Mouse (Mus musculus): ENCODE data around the gene Pkdrej.
A peak's percentile ranks its signal among the peaks of the same experiment; 100 is the strongest.
"Not testable (repeated sequence)": the region's sequence is repeated elsewhere in the genome, so short reads cannot be mapped to it uniquely, and the experiment has no call there.

Gene Pkdrej

DNA sequence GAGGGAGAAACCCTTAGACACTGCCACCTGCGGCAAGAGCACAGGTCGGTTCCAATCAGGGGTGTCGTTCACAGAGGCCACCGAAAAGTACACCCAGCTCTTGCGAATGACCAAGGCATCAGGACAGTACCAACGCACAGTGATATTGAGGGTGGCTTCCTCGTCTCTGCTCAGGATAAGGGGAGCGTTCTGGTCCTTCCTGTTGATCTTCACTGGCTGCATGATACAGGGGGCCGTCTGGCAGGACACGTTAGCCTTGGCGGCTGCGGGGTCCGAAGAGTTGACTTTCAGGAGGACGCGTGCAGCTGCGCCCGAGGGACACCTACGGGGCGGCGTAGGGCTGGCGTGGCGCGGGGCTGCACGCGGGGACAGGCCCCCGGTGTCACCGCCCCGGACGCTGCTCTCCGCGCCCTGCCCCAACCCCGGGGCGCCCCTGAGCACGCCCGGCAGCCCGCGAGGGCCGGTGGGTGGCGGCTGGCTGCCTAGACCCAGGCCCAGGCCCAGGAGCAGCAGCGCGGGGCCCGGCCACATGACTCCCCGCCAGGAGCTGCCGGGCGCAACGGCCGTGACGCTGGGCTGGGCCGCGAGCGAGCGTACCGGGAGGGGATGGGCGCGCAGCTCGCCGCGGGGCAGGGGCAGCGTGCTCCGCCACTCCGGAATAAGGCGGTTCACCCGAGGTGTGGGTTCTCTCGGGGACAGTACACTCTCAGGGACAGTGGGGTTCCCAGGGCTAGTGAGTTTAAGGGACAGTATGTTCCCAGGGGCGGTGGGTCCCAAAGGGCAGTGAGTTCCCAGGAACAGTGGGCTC is at the start of gene Pkdrej:
TSS of gene Pkdrej (minus strand) at position 532 of the 808 bp plus-strand sequence.
- no peak for DNase-seq

DNA sequence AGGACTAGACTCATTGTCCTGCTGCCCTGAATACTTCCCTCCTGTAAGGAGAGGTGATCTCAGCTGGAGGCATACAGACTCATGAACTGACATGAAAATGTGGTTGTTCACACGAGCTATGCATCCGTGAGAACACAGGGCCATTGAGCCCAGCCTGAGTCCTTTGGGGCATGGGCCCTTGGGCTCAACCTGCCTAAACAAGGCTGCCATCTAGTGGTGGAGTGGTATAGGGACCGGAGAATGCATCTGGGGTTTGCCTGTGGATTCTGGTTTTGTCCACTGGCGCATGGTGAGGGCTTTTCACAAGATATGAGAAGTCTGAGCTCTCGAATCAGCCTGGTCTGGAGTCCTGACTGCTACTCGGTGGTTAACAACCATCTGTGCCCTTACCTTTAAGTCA is 46.2 kb upstream of the Pkdrej start:
- DNase-seq = peak; percentile 62 to 76

DNA sequence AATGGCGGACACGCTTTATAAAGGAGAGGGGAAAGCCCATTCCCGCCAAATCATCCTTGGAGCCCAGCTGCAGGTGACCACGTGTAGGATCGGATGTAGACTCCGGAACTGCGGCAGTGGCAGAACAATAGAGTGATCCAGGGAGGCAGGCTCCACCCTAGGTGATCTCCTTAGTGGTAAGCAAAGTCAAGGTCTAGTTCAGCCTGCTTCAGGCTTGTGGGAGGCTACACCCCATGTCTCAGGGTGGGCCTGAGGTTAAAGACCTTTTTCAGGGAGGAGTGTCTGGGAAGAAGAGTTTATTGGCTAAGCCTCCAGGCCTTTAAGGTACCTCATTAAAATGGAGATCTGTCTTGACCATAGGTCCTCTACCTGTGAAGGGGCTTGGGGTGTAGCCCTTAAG is 44.4 kb upstream of the Pkdrej start:
- DNase-seq = not testable (repeated sequence)

DNA sequence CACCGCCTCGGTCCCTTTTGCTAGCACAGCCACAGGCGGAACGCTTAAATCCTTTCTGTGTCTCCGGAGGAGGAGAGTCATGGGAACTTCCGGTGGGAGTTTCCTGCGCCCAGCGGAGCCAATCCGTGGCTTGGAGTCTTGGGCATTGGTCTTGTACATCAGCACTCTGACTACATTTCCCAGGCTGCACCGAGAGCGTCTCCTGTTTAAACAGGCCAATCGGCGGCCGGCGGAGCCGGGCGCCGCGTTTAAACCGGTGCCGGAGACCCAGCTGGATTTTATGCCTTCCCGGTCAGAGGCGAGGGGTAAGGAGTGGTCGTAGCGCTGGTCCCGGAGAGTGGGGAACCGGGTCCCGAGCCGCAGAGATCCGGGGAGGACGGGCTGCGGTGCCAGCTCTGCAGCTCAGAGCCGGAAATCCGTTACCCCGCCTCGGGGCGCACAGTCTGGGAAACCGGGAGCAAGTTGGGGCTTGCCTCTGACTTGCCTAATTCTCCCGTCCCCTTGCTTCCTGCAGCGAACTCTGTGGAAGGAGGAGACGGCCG is 38.0 kb upstream of the Pkdrej start, which contains the start of gene Gtse1:
TSS of gene Gtse1 (plus strand) at position 256 of the 542 bp plus-strand sequence.
- DNase-seq = peak; percentile 95 to 96

DNA sequence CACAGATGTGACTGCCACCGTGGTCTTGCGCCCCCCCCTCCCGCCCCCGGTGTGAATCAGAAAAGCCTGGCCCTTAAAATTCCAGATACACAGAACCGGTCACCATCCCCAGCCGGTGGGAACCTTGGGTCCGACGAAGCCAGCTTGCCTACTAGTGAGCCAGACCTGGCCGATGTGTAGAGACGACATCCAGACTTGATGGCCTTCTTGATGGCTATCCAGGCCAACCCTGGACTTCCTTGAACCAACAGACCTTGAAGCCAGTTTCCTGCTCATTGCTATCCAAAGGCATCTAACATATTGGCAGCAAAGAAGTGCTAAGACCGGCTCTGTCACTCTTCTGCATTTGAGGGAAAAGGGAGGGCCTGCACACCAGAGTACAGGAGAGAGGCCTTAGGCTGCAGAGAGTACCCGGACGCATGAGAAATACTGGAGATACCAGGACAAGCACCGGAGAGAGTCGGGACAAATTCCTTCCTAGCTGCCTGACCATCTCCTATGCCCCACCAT is 37.5 kb upstream of the Pkdrej start:
- no peak for DNase-seq

DNA sequence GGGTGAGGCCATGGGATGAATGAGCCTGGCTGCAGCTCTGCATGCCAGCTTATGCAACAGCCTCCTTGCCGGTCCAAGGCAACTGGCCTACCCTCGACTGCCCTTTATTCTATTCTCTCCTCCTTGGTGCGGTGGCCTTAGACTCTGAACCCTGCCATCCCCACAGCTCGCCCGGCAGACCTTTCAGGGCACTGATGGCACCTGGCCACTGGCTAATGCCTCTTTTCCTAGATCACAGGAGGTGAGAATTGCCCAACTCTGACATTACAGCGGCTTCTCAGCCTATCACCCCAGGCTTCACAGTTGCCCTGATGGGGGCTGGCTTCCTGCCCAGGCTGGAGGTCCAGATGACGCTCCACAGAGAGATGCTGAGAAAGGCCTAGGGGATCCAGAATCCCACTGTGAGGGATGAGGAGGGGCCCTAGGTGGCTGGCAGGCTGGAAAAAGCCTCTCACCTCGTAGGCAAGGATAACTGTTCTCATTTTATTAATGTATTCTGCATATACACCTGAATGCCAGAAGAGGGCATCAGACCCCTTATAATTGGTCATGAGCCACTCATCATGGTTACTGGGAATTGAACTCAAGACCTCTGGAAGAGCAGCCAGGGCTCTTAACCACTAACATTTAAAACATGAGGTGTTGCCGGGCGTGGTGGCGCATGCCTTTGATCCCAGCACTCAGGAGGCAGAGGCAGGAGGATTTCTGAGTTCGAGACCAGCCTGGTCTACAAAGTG is 30.3 kb upstream of the Pkdrej start:
- DNase-seq = peak; percentile 46 to 75

DNA sequence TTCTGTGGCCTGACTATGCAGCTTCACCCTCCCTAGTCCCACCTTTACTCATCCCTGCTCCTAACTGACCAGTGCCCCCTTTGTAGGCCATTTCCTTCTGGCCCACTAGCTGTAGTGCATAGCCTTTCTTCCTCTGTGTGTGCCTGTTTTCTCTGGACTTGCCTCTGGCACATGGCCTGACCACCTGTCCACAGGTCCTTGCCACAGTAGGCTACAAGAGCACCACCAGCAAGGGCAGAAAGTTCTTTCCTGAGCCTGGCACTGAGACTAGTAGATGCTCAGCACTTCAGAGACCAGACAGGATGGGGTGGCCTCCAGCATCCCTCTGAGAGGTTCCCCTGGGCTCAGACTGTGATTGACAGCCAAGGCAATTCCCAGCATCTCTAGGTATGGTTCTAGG is 23.5 kb upstream of the Pkdrej start:
- no peak for DNase-seq

DNA sequence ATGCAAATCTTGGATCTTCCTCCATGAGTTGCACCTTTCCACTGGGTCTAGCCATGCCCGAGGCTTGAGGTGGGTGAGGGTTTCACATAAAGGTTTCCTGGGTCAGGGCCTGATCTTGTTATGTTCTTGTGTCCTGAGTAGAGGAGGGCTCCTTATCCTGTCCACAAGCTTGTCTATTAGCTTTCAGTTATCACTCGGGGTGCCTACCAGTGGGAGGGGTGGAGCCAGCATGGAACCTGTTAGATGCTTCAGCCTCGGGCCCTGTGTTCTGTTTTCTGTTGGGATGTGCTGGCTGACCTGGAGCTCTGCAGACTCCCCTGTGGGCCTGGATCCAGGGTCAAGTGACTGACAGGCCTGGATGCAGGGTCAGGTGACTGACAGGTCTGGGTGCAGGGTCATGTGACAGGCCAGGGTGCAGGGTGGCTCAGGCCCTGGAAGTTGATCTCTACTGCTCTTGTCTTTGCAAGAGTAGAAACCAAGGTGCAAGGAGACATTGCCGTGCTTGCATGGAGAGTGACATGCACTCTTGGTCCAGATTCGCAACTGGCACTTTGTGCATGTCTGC is 20.3 kb upstream of the Pkdrej start:
- DNase-seq = peak; percentile 59 to 72

DNA sequence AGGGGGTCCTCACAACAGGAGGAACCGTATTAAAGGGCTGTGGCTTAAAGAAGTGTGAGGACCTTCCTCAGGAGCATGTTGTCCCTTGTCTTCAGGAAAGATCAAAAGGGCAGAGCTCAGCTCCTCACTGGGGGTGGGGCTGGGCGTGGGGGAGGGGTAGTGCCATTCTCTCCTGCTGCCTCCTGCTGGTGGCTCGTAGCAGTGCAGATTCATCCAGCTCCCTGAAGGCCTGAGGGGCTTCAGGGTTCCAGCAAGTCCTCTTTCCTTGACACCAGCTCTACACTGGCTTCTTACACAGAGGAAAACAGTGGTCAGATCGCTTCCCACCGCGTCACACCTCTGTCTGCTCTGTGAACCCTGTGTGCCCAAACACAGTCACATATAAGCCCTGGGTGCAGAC is 19.4 kb upstream of the Pkdrej start:
- peak in 1 of 2 experiments; percentile 25 for DNase-seq

DNA sequence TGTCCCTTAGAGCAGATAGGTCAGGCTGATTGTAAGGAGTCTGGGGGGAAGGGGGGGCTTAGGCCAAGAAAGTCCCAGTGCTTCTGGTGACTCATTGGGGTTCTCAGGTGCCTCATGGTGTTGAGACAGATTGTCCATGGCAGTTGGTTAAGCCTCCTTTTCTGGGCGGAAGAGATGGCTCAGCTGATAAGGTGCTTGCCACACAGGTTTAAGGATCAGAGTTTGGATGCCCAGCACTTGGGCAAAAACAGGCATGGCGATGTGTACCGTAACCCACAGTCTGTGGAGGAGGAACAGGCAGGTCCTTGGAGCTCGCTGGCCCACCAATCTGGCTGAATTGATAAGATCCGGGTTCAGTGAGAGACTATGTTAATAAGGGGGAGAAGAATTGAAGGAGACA is 15.4 kb upstream of the Pkdrej start:
- no peak for DNase-seq

DNA sequence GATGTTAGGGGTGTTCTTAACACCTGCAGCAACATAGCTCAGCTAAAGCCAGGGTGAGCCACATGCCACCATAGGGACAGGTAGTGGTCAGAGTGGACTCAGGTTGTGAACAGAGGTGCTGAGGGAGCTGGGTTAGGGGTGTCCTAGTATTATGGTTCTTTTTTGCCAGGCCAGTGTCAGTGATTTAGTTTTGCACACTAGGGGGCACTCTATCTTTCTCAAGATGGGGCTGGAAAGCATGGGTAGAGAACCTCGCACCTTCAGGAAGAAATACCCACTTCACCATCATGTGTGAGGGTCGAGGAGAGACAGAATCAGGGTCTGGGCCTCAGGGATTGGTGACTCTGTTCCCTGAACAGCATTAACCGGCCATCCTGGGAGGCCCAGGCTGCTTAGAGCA is 13.8 kb upstream of the Pkdrej start:
- DNase-seq = no peak

DNA sequence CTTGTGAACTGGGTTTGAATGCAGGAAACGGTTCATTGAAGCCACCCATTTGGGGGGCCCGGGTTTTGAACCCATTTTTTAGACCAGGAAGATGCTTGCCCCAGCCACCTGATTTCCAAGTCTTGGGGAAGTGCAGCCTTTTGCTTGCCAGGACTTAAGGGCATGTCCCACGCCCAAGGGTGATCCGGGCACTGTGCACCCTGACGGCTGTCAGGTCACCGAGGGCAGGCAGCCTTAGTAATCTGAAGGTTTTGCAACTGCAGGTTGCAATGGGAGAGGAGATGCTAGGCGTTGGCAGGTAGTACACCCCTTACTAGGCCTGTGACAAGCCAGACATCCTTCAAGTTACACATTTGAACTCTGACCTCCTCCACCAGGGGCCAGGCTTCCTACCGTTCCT is 11.1 kb upstream of the Pkdrej start:
- DNase-seq = no peak

DNA sequence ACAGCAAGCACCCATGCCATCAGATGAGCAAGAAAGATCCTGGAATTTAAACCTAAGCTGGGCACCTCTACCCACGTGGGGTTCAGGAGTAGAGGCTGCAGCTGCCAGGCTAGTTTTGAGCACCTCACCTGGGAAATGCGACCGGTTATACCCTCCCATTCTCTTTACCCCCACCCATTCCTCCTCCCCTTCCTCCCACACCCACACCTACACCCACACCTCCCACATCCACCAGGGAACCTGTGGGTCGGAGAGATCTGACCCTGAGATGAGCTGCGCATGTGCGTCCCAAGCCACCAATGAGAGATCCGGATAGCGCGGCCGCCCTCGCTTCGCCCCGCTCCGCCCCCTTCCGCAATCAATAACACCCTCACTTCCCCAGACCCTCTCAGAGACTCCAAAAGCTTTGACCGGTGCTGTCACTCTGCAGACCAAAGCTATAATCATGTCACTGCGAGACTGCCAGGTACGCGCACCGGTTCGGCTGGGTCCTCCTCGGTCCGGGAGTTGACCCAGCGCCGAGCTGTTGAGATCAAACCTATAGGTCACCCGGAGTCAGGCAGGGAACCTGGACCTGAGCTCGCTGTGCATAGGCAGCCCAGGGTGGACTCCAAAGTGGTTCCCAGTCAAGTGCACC is 10.5 kb upstream of the Pkdrej start, which contains the start of gene Ttc38:
TSS of gene Ttc38 (plus strand) at position 353 of the 637 bp plus-strand sequence.
- peak; percentile 91 to 93 for DNase-seq

DNA sequence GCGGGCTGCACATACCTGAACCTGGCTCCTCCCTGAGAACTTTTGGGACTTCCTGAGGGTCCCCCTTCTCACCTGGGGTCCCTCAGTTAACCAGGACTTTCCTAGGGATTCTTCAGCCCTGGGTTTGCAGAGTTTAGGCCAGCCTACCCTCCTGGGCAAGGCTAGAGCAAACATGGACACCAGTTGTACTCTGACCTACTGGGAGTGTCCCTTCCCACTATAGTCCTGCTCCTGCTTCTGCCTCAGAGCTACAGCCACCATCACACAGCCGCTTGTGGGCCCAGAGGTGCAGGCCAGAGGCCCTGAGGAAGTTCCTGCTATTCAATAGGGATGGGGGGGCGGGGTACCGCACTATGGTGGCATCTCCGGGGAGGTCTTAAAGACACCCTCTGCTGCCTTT is 7.9 kb upstream of the Pkdrej start:
- no peak for DNase-seq

DNA sequence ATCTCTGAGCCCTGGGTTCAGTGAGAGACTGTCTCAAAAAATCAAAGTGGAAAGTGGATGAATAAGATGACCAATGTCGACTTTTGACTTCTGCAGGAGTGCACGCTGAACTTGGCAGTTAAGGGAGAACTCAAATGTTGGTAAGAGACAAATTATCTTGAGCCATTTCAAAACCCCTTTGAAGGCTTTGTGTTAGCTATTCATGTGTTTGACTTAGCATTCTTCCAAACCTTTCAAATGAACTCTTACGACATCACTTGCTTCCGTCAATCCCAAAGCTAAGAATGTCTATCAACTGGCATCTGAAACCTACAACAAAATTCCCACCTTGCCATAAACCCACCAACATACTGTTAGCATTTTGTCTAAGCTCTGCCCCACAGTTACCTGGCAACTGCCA is 6.5 kb upstream of the Pkdrej start:
- DNase-seq = no peak

DNA sequence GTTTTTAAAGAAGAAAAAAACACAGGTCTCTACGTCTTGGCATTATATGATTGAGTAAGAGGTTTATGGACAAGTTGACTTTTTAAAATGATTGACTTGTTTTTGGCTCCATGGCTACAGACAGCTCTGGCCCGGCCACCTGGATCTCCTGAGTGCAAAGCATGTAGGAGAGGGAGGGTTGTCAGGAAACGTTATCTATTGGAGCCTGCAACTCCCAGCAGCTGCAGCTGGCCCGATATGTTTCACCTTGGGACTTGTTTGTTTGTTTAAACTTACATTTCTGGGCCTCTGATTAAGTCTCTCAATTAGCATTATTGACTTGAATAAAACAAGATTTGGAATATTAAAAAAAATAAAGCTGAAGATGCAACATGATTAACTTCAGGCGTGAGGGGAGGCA is 5.1 kb upstream of the Pkdrej start:
- DNase-seq = no peak

DNA sequence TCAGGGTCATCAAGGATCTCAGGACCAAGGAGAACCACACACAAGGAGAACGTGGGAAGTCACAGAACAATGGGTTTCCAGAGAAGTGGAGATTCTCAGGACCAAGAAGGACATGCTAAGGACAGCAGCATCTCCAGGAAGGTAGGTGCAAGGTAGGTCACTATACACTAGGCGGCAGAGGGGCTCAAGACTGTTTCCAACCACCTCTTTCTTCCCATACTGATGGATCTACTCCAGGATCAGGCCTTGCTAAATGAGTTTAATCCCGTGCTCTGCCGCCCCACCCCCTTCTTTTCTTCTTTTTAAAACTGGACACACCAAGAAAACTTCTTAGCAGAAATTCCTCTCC is 451 bp upstream of the Pkdrej start:
- DNase-seq = no peak

DNA sequence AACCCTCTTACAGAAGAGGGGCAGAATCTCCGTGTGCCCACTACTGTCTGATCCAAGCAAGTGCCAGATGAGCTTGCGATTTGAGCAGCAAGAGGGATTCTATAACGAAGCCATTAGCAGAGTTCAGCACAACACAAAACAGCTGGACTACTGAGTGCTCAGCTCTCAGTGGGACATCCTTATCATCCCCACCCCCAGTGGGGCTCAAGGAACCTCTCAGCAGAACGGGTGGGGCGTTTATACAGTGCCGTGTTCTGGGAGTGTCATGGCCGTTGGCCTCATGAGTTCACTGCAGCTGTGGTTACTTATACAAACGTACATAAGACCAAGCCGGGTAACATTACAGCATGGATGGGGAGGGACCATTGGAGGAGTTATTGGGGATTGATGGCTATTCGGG is 8.1 kb downstream of the Pkdrej start:
- no peak for DNase-seq

DNA sequence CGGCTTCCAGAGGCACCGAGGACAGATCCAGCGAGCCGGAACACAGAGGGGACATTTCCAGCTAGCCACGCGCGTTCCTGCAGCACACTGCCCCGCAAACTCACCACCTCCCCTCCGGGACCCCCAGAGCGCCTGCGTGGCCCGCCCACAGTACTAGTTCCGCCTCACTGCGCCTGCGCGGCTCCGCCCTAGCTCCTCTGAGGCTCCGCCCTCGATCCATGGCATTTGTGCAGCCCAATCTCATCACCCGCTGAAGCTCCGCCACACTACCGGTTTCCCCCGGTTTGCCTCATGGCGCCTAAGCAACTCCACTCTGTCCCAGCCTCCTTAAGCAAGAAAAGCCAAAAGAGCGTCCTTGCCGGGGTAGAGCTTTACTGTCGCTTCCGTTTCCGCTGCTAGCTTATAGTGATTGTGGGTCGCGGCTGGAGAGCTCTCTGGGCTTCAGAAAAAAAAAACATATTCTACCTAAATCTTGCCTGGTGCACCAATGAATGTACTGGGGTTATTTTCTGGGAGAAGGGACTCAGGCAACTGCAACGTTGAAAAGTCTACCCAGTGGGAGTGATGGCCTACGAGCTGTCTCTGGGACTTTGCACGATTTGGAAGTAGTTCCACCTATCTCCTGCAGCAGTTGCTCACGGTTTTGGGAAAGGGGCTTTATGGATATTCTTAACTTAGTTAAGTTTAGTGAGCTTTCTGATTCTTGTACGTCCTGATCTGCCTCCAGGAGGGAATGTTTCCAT is 9.8 kb downstream of the Pkdrej start, which contains the start of gene Cdpf1:
TSS of gene Cdpf1 (minus strand) at position 163 of the 743 bp plus-strand sequence.
- DNase-seq = peak; percentile 98 to 99

DNA sequence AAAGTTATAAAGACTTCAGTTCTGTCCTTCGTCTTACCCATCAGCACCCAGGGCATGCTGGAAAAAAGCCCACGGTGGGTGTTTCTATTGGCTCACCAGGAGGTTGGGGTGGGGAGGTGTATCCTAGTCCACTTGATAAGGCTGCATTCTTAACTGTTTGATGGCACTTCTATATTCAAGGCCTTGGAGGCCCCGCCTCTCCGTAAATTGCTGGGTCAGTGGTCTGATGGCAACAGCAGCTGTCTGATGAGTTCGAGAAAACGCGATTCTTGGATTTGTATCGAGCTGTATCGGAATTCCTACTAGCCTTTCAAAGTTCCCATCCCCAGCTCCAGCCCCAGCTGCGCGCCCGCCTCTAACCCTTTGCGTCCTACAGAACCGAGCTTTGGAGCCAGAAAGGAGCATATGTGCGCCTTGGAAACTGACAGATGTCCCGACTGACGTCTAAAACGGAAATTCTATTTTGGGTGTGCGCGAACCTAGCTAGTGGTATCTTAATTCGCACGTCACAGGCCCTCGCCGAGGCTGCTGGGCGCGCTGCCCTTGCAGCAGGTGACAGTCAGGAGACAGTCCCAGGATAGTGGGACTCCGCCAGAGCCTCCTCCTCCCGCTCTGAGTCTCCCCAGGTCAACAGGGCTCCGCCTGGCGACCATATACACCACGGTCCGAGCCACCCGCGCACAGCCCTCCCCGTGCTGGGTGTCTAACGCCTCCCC is 10.6 kb downstream of the Pkdrej start:
- DNase-seq = peak; percentile 50 to 69

DNA sequence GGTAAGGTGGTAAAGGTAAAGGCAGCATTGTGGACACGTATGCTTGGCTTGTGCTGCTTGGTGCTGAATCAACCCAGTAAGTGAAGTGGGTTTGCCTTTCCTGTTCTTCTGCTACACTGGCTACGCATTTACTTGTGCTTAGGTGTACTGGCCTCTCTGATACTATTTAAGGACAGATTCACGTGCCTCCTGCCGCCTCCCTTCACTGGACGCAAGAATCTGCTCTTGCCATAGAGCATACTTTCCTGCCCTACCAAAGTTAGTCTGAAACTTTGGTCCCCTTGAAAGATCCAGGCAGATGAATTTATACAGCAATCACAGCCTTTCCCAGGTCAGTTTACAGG is 11.1 kb downstream of the Pkdrej start:
- DNase-seq = no peak

All from kidney, adult 8-10 months (tissue).